Mouse (Mus musculus) heart, postnatal 25 days (tissue): ENCODE results near the gene Smoc2. TPM values are rescaled to one million over a fixed set of nuclear protein-coding genes. Genes with fewer than 3 reads are reported as not detected.

ENCODE experiments used
- DNase-seq: peaks from one replicate; pipeline ENCODE4 v3.0.0; 2022; ENCODE audit warnings: low spot score
- intact Hi-C: fragments of 180-260 bp; cut with DNase I; formaldehyde crosslinking; loops from one replicate; pipeline ENCODE4 v1.15.1; 2025
- total RNA-seq, 2 experiments: library from RNA; stranded (reverse); gene quantifications; 2 replicates each; pipeline ENCODE4 v1.2.3; 2021

Gene Smoc2
- 10 to 100 TPM; 41.3 to 49.1 TPM for total RNA-seq

DNA sequence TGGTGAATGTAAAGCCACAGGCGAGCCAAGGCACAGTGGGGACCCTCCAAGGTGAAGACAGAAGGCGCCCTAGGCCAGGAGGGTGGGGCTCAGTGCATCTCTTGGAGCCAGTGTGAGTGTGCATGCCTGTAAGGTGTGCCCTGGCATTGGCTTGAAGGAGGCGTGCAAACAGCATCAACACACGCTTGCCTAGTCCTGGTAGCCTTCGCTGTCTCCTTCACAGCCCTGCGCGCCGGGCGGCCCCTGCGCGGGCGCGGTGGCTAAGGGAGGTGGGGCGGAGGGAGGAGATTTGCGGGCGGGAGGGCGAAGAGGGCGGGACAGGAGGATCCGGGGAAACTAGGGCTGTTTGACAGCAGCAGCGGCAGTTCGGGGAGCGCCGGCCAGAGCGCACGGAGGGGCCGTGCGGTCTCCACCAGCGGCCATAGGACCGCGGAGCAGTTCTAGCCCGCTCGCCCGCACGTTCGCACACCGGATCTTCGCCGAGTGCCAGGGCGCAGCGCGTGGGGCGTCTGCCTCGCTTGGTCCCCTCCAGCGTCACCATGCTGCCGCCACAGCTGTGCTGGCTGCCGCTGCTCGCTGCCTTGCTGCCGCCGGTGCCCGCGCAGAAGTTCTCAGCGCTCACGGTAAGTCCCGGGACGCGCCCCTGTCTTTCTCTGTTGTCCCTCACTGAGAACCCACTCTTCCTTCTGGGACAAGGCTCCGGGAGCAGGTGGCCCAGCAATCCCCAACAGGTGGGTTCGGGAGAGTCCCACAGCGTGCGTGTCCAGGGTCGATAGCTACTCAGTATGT lies at the start of gene Smoc2:
TSS of gene Smoc2 (plus strand) at position 330 of the 789 bp plus-strand sequence.
- peak; percentile 14 for DNase-seq
- intact Hi-C loops = no loop called here

DNA sequence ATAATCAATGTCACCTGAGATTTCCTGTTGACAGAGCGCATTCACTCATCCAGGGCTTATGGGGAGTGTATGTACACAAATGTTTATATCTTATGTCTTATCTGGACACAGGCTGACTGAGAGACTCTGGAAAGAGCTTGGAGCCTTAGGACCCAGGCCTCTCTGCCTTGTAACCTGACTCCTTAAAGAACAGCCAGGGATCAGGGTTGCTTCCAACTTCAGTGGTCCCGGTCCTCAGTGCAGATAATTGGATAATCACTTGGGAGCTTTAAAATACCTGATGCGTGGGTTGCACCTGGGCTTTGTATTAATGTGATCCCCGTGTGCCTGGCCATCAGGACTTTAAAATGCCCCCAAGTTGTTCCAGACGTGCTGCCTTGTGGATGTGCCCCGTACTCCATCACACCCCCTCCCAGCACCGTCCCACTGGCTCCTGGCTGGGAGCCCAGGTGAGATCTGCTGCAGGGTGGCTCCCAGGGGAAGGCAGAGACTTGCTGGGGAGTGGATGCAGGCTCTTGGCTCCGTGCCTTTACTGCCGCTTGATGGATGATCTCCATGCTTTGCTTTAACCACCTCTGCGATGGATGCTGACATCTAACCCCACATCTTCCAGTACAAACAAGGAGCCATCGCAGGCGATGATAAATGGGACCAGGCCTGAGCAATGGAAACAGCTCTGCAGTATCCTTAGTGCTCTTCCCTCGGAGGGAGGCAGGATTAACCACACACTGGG lies 48.4 kb upstream of the Smoc2 start:
- intact Hi-C loops = loop anchor here (5.0 kb wide), 2 partner anchors 56 to 671 kb away; no protein-coding TSS in a partner anchor
- no peak for DNase-seq

DNA sequence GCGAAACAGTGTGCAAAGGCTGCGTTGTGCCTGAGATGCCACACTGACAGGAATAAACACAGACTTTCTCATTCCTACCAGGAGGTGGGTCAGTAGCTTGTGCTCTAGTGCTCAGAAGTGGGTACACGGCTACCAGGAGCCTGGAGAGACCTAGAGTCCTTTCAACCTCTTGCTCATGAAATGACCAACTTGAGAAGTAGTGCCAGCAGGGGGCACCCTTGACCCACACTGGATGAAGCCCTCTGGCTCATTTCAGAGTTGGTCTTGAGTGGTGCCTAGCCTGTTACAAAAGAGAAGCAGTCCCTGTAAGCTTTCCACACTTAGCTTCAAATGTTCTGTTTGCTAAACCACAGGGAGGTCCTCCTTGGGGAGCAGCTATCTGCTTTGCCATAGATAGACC lies 46.7 kb upstream of the Smoc2 start:
- intact Hi-C loops = loop anchor here (2.0 to 5.0 kb wide), 4 partner anchors 55 to 670 kb away; no protein-coding TSS in a partner anchor
- DNase-seq = peak; percentile 46

DNA sequence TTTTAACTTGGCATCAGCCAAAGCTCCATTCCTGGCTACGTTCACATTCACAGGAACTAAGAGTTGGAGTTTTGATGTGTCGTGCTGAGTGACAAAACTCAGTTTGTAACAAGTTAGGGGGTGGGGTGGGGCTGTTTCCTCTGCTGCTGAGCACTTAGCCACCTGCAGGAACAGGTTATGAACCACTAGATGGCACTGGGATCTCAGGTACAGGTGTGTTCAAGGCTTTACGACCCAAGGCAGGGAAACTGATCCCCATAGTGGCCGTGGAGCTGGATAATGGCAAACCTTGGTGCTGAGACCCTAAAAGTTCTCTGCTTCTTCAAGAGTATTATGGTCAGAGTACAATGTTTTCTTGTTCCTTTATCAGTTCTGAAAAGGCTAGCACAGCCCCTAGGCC lies 45.6 kb upstream of the Smoc2 start:
- intact Hi-C loops = loop anchor here (2.0 to 5.0 kb wide), 4 partner anchors 54 to 669 kb away; no protein-coding TSS in a partner anchor
- no peak for DNase-seq

DNA sequence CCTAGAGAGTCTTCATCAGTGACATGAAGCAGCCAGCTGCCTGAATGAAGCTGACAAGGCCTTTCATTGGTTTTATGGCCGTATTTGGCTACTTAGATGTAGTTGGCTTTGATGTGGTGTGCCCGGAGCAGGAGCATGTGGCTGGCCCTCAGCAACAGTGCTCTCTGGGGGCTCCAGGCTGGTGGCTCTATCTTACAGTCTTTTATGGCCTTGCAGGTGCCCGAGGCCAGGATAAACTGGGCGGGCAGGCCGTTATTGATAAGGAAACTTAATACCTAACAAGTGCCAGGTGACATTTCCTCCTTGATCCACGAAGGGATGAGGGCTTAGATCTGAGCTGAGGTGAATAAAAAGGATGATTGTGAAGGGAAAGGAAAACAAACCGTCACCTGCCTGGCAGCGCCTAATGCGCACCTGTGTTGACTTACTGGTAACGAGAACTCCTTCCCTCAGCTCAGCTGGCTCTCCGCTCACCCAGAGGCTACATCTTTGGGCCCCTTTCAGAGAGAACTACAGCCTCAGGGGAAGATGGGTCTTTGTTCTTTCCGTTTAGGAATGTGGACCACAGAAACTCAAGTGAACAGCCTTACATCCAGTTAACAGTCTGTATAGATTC lies 44.4 kb upstream of the Smoc2 start:
- no peak for DNase-seq
- intact Hi-C loops = loop anchor here (5.0 kb wide), 2 partner anchors 52 to 667 kb away; no protein-coding TSS in a partner anchor

DNA sequence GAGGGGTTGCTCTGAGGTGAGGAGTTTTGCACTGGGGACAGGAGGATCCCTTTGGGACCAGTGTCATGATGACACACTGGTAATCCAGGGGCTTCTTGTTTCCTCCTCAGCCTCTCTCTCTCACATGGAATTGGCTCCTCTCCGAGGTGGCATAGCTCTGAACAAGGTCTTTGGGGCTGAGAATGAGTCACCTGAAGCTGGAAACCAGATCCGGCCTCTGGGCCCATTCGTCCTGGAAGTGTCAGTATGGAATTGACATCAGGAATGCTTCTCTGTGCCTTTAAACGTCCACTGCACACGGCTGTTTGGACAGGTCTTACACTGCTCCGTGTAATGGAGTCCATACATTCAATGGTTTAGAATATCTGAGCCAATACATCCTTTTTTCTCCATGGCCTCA lies 42.2 kb upstream of the Smoc2 start:
- no peak for DNase-seq
- intact Hi-C loops = no loop called here

DNA sequence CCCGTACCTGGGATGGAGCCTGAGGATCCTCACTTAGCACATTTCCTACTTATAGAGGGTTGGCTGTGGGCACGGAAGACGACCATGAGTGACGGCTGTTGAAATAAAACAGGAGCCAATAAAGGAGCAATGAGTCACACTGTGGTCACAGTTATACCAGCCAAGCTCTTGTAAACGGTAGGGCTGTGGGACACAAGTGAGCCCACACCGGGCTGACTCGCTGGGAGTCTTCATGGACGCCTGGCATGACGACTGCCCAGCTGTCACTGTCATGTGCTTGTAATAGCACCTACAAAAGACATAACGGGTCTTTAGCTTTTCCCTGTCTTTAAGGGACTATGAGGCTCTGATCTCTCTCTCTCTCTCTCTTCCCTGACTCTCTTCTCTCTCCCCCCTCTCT lies 39.3 kb upstream of the Smoc2 start:
- DNase-seq = no peak
- intact Hi-C loops = no loop called here

DNA sequence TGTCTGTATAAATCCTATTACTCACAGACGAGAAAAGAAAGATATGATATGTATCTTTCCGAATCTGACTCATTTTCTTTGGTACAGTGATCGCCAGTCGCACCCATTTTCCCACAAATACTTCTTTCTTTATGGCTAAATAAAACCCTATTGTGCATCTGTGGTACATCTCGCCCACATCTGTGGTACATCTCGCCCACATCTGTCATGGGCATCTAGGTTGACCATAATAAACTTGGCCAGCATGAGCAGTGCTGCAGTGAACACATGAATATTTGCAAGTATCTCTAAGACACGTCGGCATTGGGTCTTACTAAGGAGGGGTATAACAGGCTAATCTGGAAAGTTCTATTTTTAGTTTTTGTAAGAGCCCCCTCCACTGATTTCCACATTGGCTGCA lies 36.7 kb upstream of the Smoc2 start:
- no peak for DNase-seq
- intact Hi-C loops = no loop called here

DNA sequence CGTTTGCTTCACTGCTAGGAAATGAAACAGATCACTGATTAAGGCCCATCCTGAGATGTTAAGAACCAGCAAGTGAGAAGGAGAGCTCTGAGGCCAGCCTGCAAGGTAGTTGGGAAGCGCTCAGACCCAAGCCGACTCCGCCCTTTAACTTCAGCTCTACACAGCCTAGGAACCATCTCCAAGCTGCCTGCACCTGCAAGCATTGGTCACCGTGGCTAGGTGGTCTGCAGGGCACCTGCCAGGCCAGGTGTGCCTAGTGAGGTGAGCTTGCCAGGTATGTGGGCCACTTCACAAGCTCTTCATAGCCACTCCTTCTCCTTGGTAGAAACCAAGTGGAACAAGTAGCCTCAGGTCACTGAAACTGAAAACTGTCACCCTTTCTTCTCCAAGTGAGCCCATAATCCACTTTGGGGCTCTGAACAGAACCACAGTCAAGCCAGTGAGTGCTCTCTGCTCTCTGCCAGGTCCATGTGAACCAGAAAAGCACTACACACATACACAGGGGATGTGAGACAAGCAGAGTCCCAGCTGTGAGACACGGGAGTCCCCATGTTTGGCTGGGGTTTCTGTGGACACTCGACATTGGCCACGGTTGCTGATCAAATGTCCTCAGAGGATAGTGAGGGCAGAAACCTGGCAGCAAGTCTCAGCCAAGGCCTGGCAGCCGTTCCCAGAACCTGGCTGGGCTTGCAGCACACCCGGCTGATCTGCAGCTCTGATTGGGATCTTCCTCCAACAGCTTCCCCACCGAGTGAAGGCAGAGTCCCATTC lies 34.9 kb upstream of the Smoc2 start:
- intact Hi-C loops = no loop called here
- peak; percentile 24 for DNase-seq

DNA sequence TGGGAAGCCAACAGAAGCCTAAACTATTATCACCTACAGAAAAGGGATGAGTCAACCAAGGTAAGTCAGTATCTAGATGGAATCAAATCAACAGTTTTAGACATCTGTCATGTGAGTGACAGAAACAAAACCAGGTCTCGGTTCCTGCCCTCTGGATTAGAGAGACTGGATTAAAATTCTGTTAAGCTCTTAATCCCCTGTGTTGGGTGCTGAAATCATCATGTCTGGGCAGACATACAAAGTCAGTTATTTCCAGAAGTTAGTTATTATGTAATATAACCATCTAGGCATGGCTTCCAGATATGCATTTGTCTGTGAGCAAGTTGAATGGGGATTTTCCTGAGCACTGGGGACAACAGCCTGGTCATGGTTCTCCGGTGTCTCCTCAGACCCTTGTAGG lies 33.0 kb upstream of the Smoc2 start:
- no peak for DNase-seq
- intact Hi-C loops = loop anchor here (5.0 kb wide), 2 partner anchors 36 to 136 kb away; no protein-coding TSS in a partner anchor

DNA sequence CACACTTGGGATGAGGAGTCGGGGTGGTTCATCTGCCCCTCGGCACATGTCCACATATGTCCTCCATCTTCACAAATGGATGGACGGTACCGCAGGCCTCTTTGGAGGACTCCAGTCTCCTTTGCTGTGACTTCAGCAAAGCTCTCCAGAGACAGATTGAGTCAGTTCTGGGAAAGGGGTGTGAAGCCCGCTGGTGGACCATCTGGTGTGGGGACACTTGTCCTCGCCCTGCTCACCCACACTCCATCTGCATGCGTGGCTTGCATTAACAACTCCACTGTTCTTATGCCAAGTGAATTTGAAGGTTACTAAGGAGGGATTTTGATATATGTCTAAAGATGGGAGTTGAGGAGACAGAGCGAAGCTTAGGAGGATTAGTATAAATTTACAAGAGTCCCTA lies 31.4 kb upstream of the Smoc2 start:
- DNase-seq = no peak
- intact Hi-C loops = loop anchor here (5.0 kb wide), 2 partner anchors 34 to 134 kb away; no protein-coding TSS in a partner anchor

DNA sequence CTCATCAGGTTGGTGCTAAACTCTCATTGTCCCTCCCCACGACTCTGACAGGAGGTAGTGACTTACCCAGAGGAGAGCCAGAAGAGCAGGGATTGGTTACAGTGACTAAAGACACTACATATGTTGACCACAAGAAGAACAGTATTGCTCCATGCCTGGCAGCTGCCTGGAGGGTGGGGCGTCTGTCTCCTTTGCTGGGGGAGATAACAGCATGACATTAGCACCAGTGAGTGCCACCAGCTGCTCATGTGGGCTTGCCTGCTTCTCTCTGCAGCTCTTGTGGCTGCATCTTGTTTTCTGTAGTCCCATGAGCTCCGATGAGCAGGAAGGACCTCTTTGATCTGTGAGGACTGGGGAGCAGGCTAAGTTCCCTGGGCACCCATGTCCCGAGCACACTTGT lies 29.7 kb upstream of the Smoc2 start:
- DNase-seq = peak; percentile 62
- intact Hi-C loops = loop anchor here (5.0 kb wide), 2 partner anchors 33 to 133 kb away; no protein-coding TSS in a partner anchor

DNA sequence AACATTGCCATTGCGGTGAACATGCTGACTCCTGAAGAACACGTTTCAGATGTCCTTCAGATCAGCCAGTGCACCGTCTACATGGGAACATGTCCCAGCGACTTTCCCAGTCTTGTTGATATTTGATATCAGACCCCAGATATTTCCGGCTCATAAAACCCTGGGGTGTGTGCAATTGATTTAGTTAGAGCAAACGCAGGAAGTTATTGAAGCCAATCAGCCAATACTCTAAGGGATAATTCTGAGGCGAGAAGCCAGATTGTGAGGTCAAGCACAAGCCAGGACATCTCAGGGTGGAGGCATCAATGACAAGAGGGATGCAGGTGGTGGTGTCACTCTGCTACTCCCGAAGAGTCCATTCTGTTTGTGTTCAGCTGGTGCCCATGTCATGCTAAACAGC lies 28.9 kb upstream of the Smoc2 start:
- intact Hi-C loops = no loop called here
- no peak for DNase-seq

DNA sequence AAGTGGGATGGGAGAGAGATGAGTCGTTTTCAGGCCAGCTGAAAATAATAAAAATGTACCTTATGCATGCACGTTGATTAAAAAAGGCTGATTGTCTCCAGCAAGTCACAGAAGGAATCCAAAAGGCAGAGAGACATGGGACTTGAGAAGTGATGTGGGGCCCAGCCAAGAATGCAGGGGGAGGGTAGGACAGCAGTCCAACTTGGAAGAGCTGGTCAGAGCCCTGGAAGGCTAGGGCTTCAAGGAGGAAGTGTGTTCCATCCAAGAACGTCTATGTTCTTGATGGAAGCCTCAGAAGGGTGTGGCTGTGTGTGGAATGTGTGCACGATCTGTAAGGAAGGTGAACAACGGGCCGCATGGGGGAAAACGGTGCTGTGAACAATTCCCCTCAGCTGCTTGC lies 26.9 kb upstream of the Smoc2 start:
- intact Hi-C loops = no loop called here
- DNase-seq = peak; percentile 38

DNA sequence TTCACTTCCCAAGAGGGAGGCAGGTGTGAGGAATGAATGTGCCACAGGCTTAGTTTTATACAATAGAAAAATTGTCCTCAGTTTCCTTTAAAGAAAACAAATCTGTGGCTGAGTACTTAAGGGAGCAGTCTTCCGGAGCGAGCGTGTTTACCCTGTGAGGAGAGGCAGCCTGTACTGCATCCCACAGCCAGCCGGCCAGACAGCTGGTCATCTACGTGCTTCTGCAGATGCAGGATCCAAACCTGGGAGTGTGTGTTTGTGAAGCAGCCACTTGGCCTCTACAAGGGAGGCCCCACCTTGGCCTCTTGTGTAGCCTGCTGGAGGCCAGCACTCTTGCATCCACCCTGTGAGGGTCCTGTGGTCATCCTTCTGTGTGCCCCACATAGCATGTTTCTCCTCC lies 24.7 kb upstream of the Smoc2 start:
- intact Hi-C loops = no loop called here
- no peak for DNase-seq

DNA sequence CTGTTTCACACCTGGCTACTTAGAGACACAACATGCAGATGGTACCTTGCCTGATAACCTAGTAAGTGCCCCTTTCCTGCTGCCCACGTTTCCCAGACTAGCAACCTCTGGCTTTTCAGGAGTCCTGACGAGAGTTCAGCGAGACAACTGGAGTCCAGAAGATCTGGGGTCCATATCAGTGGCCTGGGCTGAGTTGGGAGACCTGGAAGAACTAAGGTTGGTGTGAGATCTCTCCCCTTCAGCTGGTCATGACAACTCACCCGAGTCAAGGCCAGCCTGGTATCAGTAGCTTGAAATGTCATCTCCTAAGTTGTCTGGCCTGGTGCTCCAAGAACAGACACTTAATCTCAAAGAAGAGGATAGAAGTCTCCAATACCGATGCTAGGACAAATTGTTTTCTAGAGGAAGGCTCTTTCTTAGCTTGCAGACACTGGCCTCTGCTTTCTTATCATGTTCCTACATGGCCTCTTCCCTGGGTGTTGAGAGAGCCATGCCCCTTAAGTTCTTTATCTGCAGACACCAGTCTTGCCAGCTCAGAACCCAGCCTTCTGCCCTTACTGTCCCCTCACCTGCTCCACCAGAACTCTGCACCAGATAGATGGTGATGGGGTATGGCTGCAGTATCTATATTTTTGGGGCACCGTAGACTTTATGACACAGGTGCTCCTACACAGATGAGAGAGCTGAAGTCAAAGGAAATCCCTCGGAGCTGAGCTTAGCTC lies 21.3 kb upstream of the Smoc2 start:
- intact Hi-C loops = no loop called here
- DNase-seq = no peak

DNA sequence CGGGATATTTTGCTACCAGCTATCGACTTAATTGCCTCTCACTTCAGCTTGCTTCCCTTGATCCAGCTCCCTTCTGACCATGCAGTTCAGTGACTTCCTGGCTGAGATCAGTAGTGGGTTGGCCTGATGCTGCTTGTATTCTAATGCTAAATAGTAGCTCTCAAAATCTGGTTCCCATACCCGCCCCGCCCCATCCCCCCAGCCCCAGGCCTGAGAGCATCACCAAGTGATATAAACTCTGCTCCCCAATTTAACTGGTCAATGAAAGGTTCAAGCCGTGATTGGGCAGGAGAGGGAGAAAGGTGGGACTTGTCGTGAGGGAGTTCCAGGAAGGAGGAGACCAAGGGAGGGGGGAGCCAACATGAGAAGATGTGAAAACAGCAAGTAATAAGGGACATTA lies 20.4 kb upstream of the Smoc2 start:
- intact Hi-C loops = no loop called here
- DNase-seq = no peak

DNA sequence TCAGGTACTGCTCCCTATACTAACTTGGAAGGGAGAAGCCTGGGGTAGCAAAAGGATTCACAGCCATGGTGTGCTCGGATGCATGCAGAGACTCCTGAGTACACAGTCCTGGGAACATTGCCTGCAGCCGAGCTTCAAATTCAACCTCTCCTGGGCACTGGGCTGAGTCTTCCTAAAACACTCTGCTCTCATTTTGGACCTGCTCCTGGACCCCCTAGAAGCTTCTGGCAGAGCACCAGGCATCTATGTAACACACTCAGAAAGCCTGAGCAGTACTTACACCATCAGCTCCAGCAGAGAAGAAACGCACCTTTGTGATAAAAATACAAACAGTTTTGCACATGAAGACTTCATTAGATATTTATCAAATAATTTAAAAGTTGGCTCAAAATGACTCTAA lies 18.3 kb upstream of the Smoc2 start:
- no peak for DNase-seq
- intact Hi-C loops = no loop called here

DNA sequence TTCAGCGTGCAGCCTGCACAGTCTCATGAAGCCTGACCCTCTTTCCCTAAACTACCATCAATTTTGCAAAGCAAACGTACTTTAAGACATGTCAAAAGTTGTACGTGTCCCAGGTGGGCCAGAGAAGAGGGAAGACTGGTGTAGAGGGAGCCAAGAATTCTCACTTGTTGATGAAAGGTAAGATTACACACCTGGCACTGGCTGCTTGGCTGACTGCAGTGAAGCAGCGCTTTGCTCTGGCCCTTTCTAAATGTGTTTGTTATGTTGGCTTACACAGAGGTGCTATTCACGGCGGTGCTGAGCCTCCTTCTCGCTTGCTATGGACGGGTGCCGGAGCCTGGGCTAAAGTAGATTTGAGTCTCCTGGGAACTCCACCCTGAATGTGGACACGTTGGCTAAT lies 17.1 kb upstream of the Smoc2 start:
- intact Hi-C loops = no loop called here

More for the DNA sequence above, 17.1 kb upstream of the Smoc2 start:
- DNase-seq = no peak
